Mouse (Mus musculus): Measurements from ENCODE around the gene BC029722.

- TF ChIP-seq POLR2A (IDR thresholded peaks at IDR 0.05; ENCODE audit: low read depth, low read length) (no peak), CTCF (conservative IDR thresholded peaks at IDR 0.05; ENCODE audit: insufficient read depth, insufficient read length, low read depth, low read length) (peak; percentile 49)
Measured at GRCm38 (mm10) chr2:155802761-155803160, 16.5 kb downstream of the BC029722 start.

Measured in kidney, adult 2 months (tissue).